Mouse (Mus musculus): ENCODE results near the gene Ptprk. TPM values are rescaled to one million over a fixed set of nuclear protein-coding genes. Genes with fewer than 3 reads are reported as not detected.

The Ptprk gene
- polyA plus RNA-seq, 1 experiment from 2014 or later = 20.0 TPM

GRCm38 (mm10) chr10:28083183-28083582, 8.6 kb downstream of the Ptprk start:
- Histone ChIP-seq H3K9me3 (replicated peaks) (no peaks in the 10 kb centered on the region), H3K4me3 (no peak overlapping the region), H3K36me3 (ENCODE audit: poor library complexity, severe bottlenecking) (no peaks in the 10 kb centered on the region), H3K9ac (no peak overlapping the region), H3K27ac (no peak overlapping the region), H3K4me1 (no peaks in the 10 kb centered on the region), H3K27me3 (no peaks in the 10 kb centered on the region), H3K4me2 (no peak overlapping the region)
- 72% methylated on average over 2 of the region's 2 CpGs for WGBS
- ATAC-seq = no peak

GRCm38 (mm10) chr10:28083625-28084024, 9.0 kb downstream of the Ptprk start:
- Histone ChIP-seq H3K4me1 (no peaks in the 10 kb centered on the region), H3K9me3 (replicated peaks) (no peaks in the 10 kb centered on the region), H3K27ac (no peak overlapping the region), H3K9ac (no peak overlapping the region), H3K4me2 (no peak overlapping the region), H3K4me3 (no peak overlapping the region), H3K27me3 (no peaks in the 10 kb centered on the region), H3K36me3 (ENCODE audit: poor library complexity, severe bottlenecking) (no peaks in the 10 kb centered on the region)
- 84% methylated on average over 1 of the region's 1 CpGs for WGBS
- ATAC-seq = no peak

DNA sequence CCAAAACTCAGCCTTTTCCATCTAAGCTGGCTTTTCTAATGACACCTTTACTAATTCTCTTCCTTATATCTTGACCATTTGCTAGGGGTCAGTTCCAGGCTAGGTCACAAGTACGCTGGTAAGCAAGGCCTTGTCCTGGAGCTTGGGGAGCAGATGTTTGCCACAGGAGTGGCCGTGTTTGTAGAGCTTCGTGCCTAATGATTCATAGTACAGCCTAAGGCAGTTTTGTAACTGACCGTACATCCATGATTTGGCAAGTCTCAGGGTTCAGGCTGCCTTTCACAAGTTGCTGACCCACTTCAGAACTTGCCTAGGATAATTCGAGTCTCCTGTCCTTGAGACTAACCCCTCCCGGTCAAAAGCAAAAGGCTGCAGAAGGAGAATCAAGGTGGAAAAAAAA, 12.7 kb downstream of the Ptprk start:
- Histone ChIP-seq H3K4me1 (no peaks in the 10 kb centered on the region), H3K9me3 (replicated peaks) (no peaks in the 10 kb centered on the region), H3K27me3 (no peaks in the 10 kb centered on the region), H3K4me3 (no peak overlapping the region), H3K27ac (no peak overlapping the region), H3K4me2 (no peak overlapping the region), H3K36me3 (ENCODE audit: poor library complexity, severe bottlenecking) (no peaks in the 10 kb centered on the region), H3K9ac (no peak overlapping the region)
- WGBS = 80% methylated on average over 6 of the region's 6 CpGs
- ATAC-seq = no peak

GRCm38 (mm10) chr10:28087749-28088148, 13.1 kb downstream of the Ptprk start:
- H3K9ac ChIP-seq = no peak overlapping the region
- no peak for ATAC-seq
- 52% methylated on average over 3 of the region's 3 CpGs for WGBS

GRCm38 (mm10) chr10:28096007-28096406, 21.4 kb downstream of the Ptprk start:
- Histone ChIP-seq H3K9me3 (replicated peaks) (no peaks in the 10 kb centered on the region), H3K36me3 (ENCODE audit: poor library complexity, severe bottlenecking) (no peaks in the 10 kb centered on the region), H3K4me3 (no peak overlapping the region), H3K4me1 (no peaks in the 10 kb centered on the region), H3K27ac (no peak overlapping the region), H3K9ac (no peak overlapping the region), H3K27me3 (no peaks in the 10 kb centered on the region), H3K4me2 (no peak overlapping the region)
- no peak for ATAC-seq

More at GRCm38 (mm10) chr10:28087749-28088148, 13.1 kb downstream of the Ptprk start:
- Histone ChIP-seq H3K27ac (no peak overlapping the region), H3K36me3 (ENCODE audit: poor library complexity, severe bottlenecking) (no peaks in the 10 kb centered on the region), H3K27me3 (no peaks in the 10 kb centered on the region), H3K4me3 (no peak overlapping the region), H3K4me2 (no peak overlapping the region), H3K4me1 (no peaks in the 10 kb centered on the region), H3K9me3 (replicated peaks) (no peaks in the 10 kb centered on the region)

DNA sequence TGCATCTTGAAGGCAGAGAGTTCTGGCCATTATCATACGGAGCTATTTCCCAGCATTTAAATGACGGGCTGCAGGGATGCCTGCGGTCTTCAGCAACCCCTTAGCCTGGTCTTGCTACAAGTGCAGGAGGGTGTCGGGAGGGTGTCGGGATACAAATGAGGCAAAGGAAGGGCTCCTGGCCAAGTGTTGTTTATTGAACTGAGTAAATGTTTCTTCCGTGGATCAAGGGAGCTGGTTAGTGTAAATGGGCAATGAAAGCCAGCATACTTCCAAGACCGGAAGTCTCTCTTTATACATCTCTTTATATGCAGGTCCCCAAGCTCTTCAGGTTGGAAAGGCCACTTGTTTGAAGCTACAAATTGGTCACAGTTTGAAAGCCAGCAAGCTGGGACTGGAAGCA, 23.0 kb downstream of the Ptprk start:
- no peak for ATAC-seq
- Histone ChIP-seq H3K4me1 (no peaks in the 10 kb centered on the region), H3K27ac (no peak overlapping the region), H3K9ac (no peak overlapping the region), H3K27me3 (no peaks in the 10 kb centered on the region), H3K4me3 (no peak overlapping the region), H3K9me3 (replicated peaks) (no peaks in the 10 kb centered on the region), H3K36me3 (ENCODE audit: poor library complexity, severe bottlenecking) (no peaks in the 10 kb centered on the region), H3K4me2 (no peak overlapping the region)
- WGBS = 66% methylated on average over 7 of the region's 7 CpGs

DNA sequence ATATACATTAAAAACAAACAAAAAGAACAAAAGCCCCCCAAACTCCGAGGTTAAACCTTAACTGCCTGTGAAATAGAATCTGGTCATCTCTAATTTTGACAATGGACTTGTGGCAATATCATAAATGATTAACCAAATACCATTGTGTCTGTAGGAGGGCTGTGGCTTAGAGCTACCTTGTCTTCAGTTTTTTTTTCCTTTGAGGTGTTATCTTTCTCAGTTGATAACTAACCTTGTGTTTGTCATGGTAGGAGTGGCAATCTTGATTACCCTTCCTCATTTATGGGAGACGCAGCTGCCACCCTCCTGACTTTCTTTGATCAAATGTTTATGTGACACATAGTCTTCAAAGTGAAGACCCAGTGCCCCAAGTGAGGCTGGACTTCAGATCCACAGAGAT, 24.3 kb downstream of the Ptprk start:
- Histone ChIP-seq H3K27ac (no peak overlapping the region), H3K27me3 (no peaks in the 10 kb centered on the region)
- no peak for ATAC-seq

DNA sequence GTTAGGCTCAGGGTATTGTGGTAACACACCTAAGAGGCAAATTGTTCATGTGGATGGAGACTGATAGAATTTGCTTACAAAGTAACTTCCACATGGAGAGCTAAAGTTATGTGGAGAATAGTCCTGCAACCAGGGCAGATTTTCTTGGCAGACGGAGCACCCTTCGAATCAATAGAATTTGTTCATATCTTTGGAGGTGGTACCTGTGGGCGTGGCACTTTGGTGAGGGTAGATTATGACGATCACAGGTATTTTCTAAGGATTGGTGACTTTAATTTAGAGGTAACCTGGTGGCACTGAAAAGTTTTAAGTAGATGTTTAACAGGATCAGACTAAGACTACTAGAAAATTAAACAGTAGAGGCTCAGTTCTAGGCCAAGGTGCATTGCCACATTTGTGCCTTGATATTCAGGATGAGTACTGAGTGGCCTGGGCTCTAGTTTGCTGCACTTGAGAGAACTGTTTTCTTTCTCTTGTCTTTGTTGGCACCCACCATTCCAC, 28.8 kb downstream of the Ptprk start:
- H3K4me2 ChIP-seq = no peak overlapping the region
- no peaks in the 10 kb centered on the region for H3K27me3 ChIP-seq
- WGBS = 88% methylated on average over 4 of the region's 4 CpGs
- no peaks in the 10 kb centered on the region for H3K9me3 ChIP-seq (replicated peaks)
- H3K9ac ChIP-seq = no peak overlapping the region
- no peak overlapping the region for H3K4me3 ChIP-seq
- no peak for ATAC-seq
- H3K36me3 ChIP-seq (ENCODE audit: poor library complexity, severe bottlenecking) = no peaks in the 10 kb centered on the region
- no peak overlapping the region for H3K27ac ChIP-seq
- H3K4me1 ChIP-seq = no peaks in the 10 kb centered on the region; the same call in 1 of the 2 replicates

More for the DNA sequence above, 24.3 kb downstream of the Ptprk start:
- H3K9ac ChIP-seq = no peak overlapping the region
- H3K4me3 ChIP-seq = no peak overlapping the region
- H3K4me2 ChIP-seq = no peak overlapping the region
- no peaks in the 10 kb centered on the region for H3K4me1 ChIP-seq
- no peaks in the 10 kb centered on the region for H3K36me3 ChIP-seq (ENCODE audit: poor library complexity, severe bottlenecking)
- H3K9me3 ChIP-seq (replicated peaks) = no peaks in the 10 kb centered on the region
- 87% methylated on average over 2 of the region's 2 CpGs for WGBS

DNA sequence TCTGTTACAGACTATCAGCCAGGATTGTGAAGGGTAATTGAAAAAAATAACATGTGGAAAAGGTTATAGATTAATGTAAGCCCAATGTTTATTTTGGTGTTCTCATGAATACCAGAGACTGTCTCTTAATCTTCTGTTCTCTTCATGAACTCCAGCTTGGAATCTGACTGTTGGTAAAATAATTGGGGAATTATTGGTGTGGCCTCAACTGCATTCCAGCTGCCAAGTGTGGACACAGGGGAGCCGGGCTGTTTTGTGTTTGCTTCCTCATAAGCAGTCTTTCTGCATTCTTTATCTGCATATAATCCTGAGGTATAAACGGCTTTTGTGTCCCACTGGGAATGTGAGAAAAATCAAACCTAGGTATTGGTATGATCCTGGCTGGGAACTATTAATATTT, 29.3 kb downstream of the Ptprk start:
- Histone ChIP-seq H3K27ac (no peak overlapping the region), H3K9ac (no peak overlapping the region), H3K4me2 (no peak overlapping the region), H3K4me3 (no peak overlapping the region), H3K36me3 (ENCODE audit: poor library complexity, severe bottlenecking) (no peaks in the 10 kb centered on the region), H3K27me3 (no peaks in the 10 kb centered on the region), H3K9me3 (replicated peaks) (no peaks in the 10 kb centered on the region), H3K4me1 (no peaks in the 10 kb centered on the region; the same call in 1 of the 2 replicates)
- WGBS = 68% methylated on average over 2 of the region's 2 CpGs
- ATAC-seq = no peak

DNA sequence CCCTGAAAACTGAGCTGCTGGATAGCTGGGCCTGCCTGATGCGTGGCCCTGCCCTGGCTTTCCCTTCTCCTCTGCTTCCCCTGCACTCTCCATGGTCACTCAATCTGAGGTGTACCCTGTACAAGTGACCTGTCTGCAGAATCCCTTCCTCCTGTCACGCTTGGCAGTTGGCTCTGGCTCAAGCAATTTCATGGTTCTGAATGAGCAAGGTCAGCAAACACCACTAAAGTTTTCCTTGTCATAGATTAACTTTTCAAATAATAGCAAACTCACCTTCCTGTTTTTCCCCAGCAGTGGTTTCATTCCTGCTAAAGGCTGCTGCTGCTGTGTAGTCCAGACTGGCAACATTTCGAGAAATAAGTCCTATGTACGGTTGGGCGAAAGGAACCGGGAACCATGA, 30.6 kb downstream of the Ptprk start:
- no peak overlapping the region for H3K9ac ChIP-seq
- no peak overlapping the region for H3K4me3 ChIP-seq
- no peak overlapping the region for H3K27ac ChIP-seq
- no peaks in the 10 kb centered on the region for H3K9me3 ChIP-seq (replicated peaks)
- WGBS = 90% methylated on average over 6 of the region's 6 CpGs
- H3K36me3 ChIP-seq (ENCODE audit: poor library complexity, severe bottlenecking) = no peaks in the 10 kb centered on the region
- no peak for ATAC-seq
- peaks cover 6% of the 10 kb centered on the region; the same call in 1 of the 2 replicates for H3K4me1 ChIP-seq
- H3K4me2 ChIP-seq = no peak overlapping the region
- no peaks in the 10 kb centered on the region for H3K27me3 ChIP-seq

GRCm38 (mm10) chr10:28112826-28113589, 38.4 kb downstream of the Ptprk start:
- Histone ChIP-seq H3K27me3 (no peaks in the 10 kb centered on the region), H3K4me2 (no peak overlapping the region), H3K27ac (no peak overlapping the region), H3K4me3 (no peak overlapping the region), H3K9me3 (replicated peaks) (no peaks in the 10 kb centered on the region), H3K9ac (no peak overlapping the region), H3K4me1 (peaks cover 11% of the 10 kb centered on the region; the same call in 1 of the 2 replicates), H3K36me3 (ENCODE audit: poor library complexity, severe bottlenecking) (no peaks in the 10 kb centered on the region)
- 61% methylated on average over 8 of the region's 8 CpGs for WGBS
- no peak for ATAC-seq

- H3K9me3 ChIP-seq (replicated peaks) = no peaks in the 10 kb centered on the region
- ATAC-seq = 0 out of 2 replicates have a peak, but pooled peaks have one; percentile 41
- H3K9ac ChIP-seq = no peak overlapping the region
- no peaks in the 10 kb centered on the region for H3K27me3 ChIP-seq
- H3K4me3 ChIP-seq = no peak overlapping the region
- WGBS = 78% methylated on average over 3 of the region's 3 CpGs
- H3K4me1 ChIP-seq = peaks cover 11% of the 10 kb centered on the region; the same call in 1 of the 2 replicates
- H3K27ac ChIP-seq = no peak overlapping the region
- H3K4me2 ChIP-seq = no peak overlapping the region
- no peaks in the 10 kb centered on the region for H3K36me3 ChIP-seq (ENCODE audit: poor library complexity, severe bottlenecking)
Measured at GRCm38 (mm10) chr10:28113879-28114278, 39.3 kb downstream of the Ptprk start.

DNA sequence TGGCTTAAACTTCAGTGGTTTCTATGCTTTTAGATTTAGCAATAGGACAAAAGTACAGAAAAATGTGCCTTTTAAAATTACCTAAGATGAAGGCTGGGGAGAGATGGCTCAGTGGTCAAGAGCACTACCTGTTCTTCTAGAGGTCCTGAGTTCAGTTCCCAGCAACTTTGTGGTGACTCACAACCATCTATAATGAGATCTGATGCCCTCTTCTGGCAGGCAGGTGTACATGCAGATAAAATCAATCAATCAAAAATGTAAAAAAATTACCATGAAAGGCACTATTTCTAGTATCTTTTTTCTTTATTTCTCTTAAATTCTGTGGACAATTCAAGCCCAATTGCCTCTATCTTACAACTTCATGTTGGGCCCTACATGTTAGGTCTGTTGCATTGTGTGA, 42.4 kb downstream of the Ptprk start:
- H3K9ac ChIP-seq = no peak overlapping the region
- H3K4me1 ChIP-seq = peaks cover 3% of the 10 kb centered on the region; the same call in 1 of the 2 replicates
- H3K27me3 ChIP-seq = no peaks in the 10 kb centered on the region
- H3K27ac ChIP-seq = no peak overlapping the region
- no peak overlapping the region for H3K4me3 ChIP-seq
- H3K4me2 ChIP-seq = no peak overlapping the region
- H3K9me3 ChIP-seq (replicated peaks) = no peaks in the 10 kb centered on the region
- H3K36me3 ChIP-seq (ENCODE audit: poor library complexity, severe bottlenecking) = no peaks in the 10 kb centered on the region
- ATAC-seq = no peak
